Mouse (Mus musculus): ENCODE measurements at regions not wholly inside any gene's neighbourhood (a gene's known extent, or its start where the extent isn't known, plus 50 kb on each side); places are given as distances from the start of the nearest gene placed in this dataset.

- H3K9me3 ChIP-seq, result no peaks in the 10 kb centered on the region
- H3K4me1 ChIP-seq, result no peaks in the 10 kb centered on the region
- 84% methylated on average over 5 of the region's 5 CpGs for WGBS
- H3K27ac ChIP-seq, result no peak overlapping the region
- H3K36me3 ChIP-seq, result no peaks in the 10 kb centered on the region
- ATAC-seq (ENCODE audit: insufficient number of reproducible peaks, insufficient read depth, low FRiP score, low TSS enrichment), result no peak
- no peaks in the 10 kb centered on the region for H3K27me3 ChIP-seq
- no peak overlapping the region for H3K4me2 ChIP-seq (replicated peaks)
- no peak overlapping the region for H3K9ac ChIP-seq
- no peak overlapping the region for H3K4me3 ChIP-seq
Measured at GRCm38 (mm10) chr16:76549628-76550027, 176.0 kb upstream of the Nrip1 start.

GRCm38 (mm10) chr16:76547087-76547486 is 173.5 kb upstream of the Nrip1 start:
- Histone ChIP-seq H3K36me3 (no peaks in the 10 kb centered on the region), H3K27me3 (no peaks in the 10 kb centered on the region), H3K4me1 (no peaks in the 10 kb centered on the region), H3K27ac (no peak overlapping the region), H3K4me3 (no peak overlapping the region), H3K4me2 (replicated peaks) (no peak overlapping the region), H3K9ac (no peak overlapping the region), H3K9me3 (no peaks in the 10 kb centered on the region)
- ATAC-seq (ENCODE audit: insufficient number of reproducible peaks, insufficient read depth, low FRiP score, low TSS enrichment), result no peak
- WGBS, result 67% methylated on average over 4 of the region's 4 CpGs

GRCm38 (mm10) chr16:76546632-76547031 is 173.0 kb upstream of the Nrip1 start:
- ATAC-seq (ENCODE audit: insufficient number of reproducible peaks, insufficient read depth, low FRiP score, low TSS enrichment), result no peak
- H3K27me3 ChIP-seq, result no peaks in the 10 kb centered on the region
- WGBS, result 90% methylated on average over 2 of the region's 2 CpGs
- no peak overlapping the region for H3K4me3 ChIP-seq
- H3K9ac ChIP-seq, result no peak overlapping the region
- H3K9me3 ChIP-seq, result no peaks in the 10 kb centered on the region
- H3K27ac ChIP-seq, result no peak overlapping the region
- H3K4me2 ChIP-seq (replicated peaks), result no peak overlapping the region
- H3K4me1 ChIP-seq, result no peaks in the 10 kb centered on the region
- H3K36me3 ChIP-seq, result no peaks in the 10 kb centered on the region

- no peaks in the 10 kb centered on the region for H3K36me3 ChIP-seq
- no peak overlapping the region for H3K4me2 ChIP-seq (replicated peaks)
- H3K4me3 ChIP-seq, result no peak overlapping the region
- no peaks in the 10 kb centered on the region for H3K9me3 ChIP-seq
- H3K4me1 ChIP-seq, result no peaks in the 10 kb centered on the region
- ATAC-seq (ENCODE audit: insufficient number of reproducible peaks, insufficient read depth, low FRiP score, low TSS enrichment), result no peak
- no peak overlapping the region for H3K9ac ChIP-seq
- H3K27me3 ChIP-seq, result no peaks in the 10 kb centered on the region
- H3K27ac ChIP-seq, result no peak overlapping the region
- 78% methylated on average over 2 of the region's 2 CpGs for WGBS
Measured at GRCm38 (mm10) chr16:76545942-76546341, 172.3 kb upstream of the Nrip1 start.

GRCm38 (mm10) chr16:76544972-76545371 is 171.3 kb upstream of the Nrip1 start:
- no peak for ATAC-seq (ENCODE audit: insufficient number of reproducible peaks, insufficient read depth, low FRiP score, low TSS enrichment)
- H3K27me3 ChIP-seq, result no peaks in the 10 kb centered on the region
- H3K9ac ChIP-seq, result no peak overlapping the region
- H3K4me2 ChIP-seq (replicated peaks), result no peak overlapping the region
- 78% methylated on average over 4 of the region's 4 CpGs for WGBS
- no peak overlapping the region for H3K4me3 ChIP-seq
- no peaks in the 10 kb centered on the region for H3K9me3 ChIP-seq
- H3K4me1 ChIP-seq, result peaks cover under 1% of the 10 kb centered on the region; the same call in 1 of the 2 replicates
- H3K27ac ChIP-seq, result no peak overlapping the region
- no peaks in the 10 kb centered on the region for H3K36me3 ChIP-seq

- Histone ChIP-seq H3K9me3 (no peaks in the 10 kb centered on the region), H3K36me3 (no peaks in the 10 kb centered on the region), H3K4me2 (replicated peaks) (no peak overlapping the region), H3K4me3 (no peak overlapping the region), H3K9ac (no peak overlapping the region), H3K4me1 (peaks cover 4% of the 10 kb centered on the region; the same call in 1 of the 2 replicates), H3K27ac (no peak overlapping the region), H3K27me3 (no peaks in the 10 kb centered on the region)
- 43% methylated on average over 5 of the region's 5 CpGs for WGBS
- no peak for ATAC-seq (ENCODE audit: insufficient number of reproducible peaks, insufficient read depth, low FRiP score, low TSS enrichment)
Measured at GRCm38 (mm10) chr16:76540964-76541363, 167.3 kb upstream of the Nrip1 start.

GRCm38 (mm10) chr16:76540328-76540923 is 166.8 kb upstream of the Nrip1 start:
- no peaks in the 10 kb centered on the region for H3K27me3 ChIP-seq
- no peak for ATAC-seq (ENCODE audit: insufficient number of reproducible peaks, insufficient read depth, low FRiP score, low TSS enrichment)

GRCm38 (mm10) chr16:76539669-76540068 is 166.0 kb upstream of the Nrip1 start:
- Histone ChIP-seq H3K4me2 (replicated peaks) (0 out of 2 replicates have a peak overlapping the region, but pooled peaks have one; percentile 9), H3K36me3 (no peaks in the 10 kb centered on the region), H3K4me3 (no peak overlapping the region), H3K9ac (no peak overlapping the region), H3K27ac (no peak overlapping the region), H3K4me1 (peaks cover 4% of the 10 kb centered on the region; the same call in 1 of the 2 replicates), H3K9me3 (no peaks in the 10 kb centered on the region), H3K27me3 (no peaks in the 10 kb centered on the region)
- peak; percentile 72; the same call in 1 of the 2 replicates for ATAC-seq (ENCODE audit: insufficient number of reproducible peaks, insufficient read depth, low FRiP score, low TSS enrichment)
- WGBS, result 7% methylated on average over 6 of the region's 6 CpGs

More at GRCm38 (mm10) chr16:76540328-76540923, 166.8 kb upstream of the Nrip1 start:
- no peak overlapping the region for H3K27ac ChIP-seq
- no peak overlapping the region for H3K4me2 ChIP-seq (replicated peaks)
- peaks cover 4% of the 10 kb centered on the region; the same call in 1 of the 2 replicates for H3K4me1 ChIP-seq
- no peak overlapping the region for H3K9ac ChIP-seq
- no peaks in the 10 kb centered on the region for H3K9me3 ChIP-seq
- no peaks in the 10 kb centered on the region for H3K36me3 ChIP-seq
- 37% methylated on average over 8 of the region's 8 CpGs for WGBS
- H3K4me3 ChIP-seq, result no peak overlapping the region

GRCm38 (mm10) chr16:76537871-76538270 is 164.2 kb upstream of the Nrip1 start:
- H3K27ac ChIP-seq, result no peak overlapping the region
- WGBS, result 90% methylated on average over 11 of the region's 11 CpGs
- no peak overlapping the region for H3K4me2 ChIP-seq (replicated peaks)
- no peaks in the 10 kb centered on the region for H3K36me3 ChIP-seq
- no peak for ATAC-seq (ENCODE audit: insufficient number of reproducible peaks, insufficient read depth, low FRiP score, low TSS enrichment)
- no peak overlapping the region for H3K4me3 ChIP-seq
- H3K27me3 ChIP-seq, result no peaks in the 10 kb centered on the region
- H3K4me1 ChIP-seq, result peaks cover 4% of the 10 kb centered on the region; the same call in 1 of the 2 replicates
- H3K9me3 ChIP-seq, result no peaks in the 10 kb centered on the region
- H3K9ac ChIP-seq, result no peak overlapping the region

- ATAC-seq (ENCODE audit: insufficient number of reproducible peaks, insufficient read depth, low FRiP score, low TSS enrichment), result no peak
- Histone ChIP-seq H3K27ac (no peak overlapping the region), H3K27me3 (no peaks in the 10 kb centered on the region), H3K4me1 (peaks cover 5% of the 10 kb centered on the region; the same call in 1 of the 2 replicates), H3K9me3 (no peaks in the 10 kb centered on the region), H3K9ac (no peak overlapping the region), H3K4me3 (no peak overlapping the region), H3K36me3 (no peaks in the 10 kb centered on the region), H3K4me2 (replicated peaks) (no peak overlapping the region)
- 84% methylated on average over 8 of the region's 8 CpGs for WGBS
Measured at GRCm38 (mm10) chr16:76532928-76533217, 159.2 kb upstream of the Nrip1 start.

GRCm38 (mm10) chr16:76532142-76532927 is 158.7 kb upstream of the Nrip1 start:
- ATAC-seq (ENCODE audit: insufficient number of reproducible peaks, insufficient read depth, low FRiP score, low TSS enrichment), result no peak
- Histone ChIP-seq H3K9ac (no peak overlapping the region), H3K9me3 (no peaks in the 10 kb centered on the region), H3K4me3 (no peak overlapping the region), H3K27ac (no peak overlapping the region), H3K4me1 (peaks cover 5% of the 10 kb centered on the region; the same call in 1 of the 2 replicates), H3K27me3 (no peaks in the 10 kb centered on the region), H3K4me2 (replicated peaks) (no peak overlapping the region), H3K36me3 (no peaks in the 10 kb centered on the region)
- 57% methylated on average over 19 of the region's 19 CpGs for WGBS

GRCm38 (mm10) chr16:76530886-76531285 is 157.3 kb upstream of the Nrip1 start:
- H3K9me3 ChIP-seq, result no peaks in the 10 kb centered on the region
- WGBS, result 95% methylated on average over 3 of the region's 3 CpGs
- no peak for ATAC-seq (ENCODE audit: insufficient number of reproducible peaks, insufficient read depth, low FRiP score, low TSS enrichment)

More at GRCm38 (mm10) chr16:76530886-76531285, 157.3 kb upstream of the Nrip1 start:
- H3K27ac ChIP-seq, result no peak overlapping the region
- peaks cover 5% of the 10 kb centered on the region; the same call in 1 of the 2 replicates for H3K4me1 ChIP-seq
- no peaks in the 10 kb centered on the region for H3K36me3 ChIP-seq
- H3K4me3 ChIP-seq, result no peak overlapping the region
- no peak overlapping the region for H3K4me2 ChIP-seq (replicated peaks)
- H3K27me3 ChIP-seq, result no peaks in the 10 kb centered on the region
- H3K9ac ChIP-seq, result no peak overlapping the region

Measured in embryonic facial prominence, embryonic 12.5 days (tissue).